Mouse (Mus musculus) G1E (cell line): ENCODE results near the gene Tcf7l1. TPM values are rescaled to one million over a fixed set of nuclear protein-coding genes. Genes with fewer than 3 reads are reported as not detected.

ENCODE experiments used
- ATAC-seq: 2 replicates; pipeline ENCODE4 v1.8.0; 2016; ENCODE audit warnings: mild to moderate bottlenecking; ENCODE audit not compliant: insufficient number of reproducible peaks, poor library complexity, low FRiP score, severe bottlenecking; ENCODE audit errors: extremely low read depth
- DNase-seq: peaks from one replicate; pipeline ENCODE4 v3.0.0; 2012; ENCODE audit warnings: low spot score
- H3K27me3 ChIP-seq: 2 replicates; pipeline ENCODE4 v1.6.1; 2012; ENCODE audit warnings: mild to moderate bottlenecking, low read length, inconsistent platforms; ENCODE audit not compliant: insufficient read depth
- H3K36me3 ChIP-seq: replicated peaks from 2 replicates; pipeline ENCODE3; 2012; ENCODE audit warnings: mild to moderate bottlenecking, inconsistent platforms
- H3K4me1 ChIP-seq: 2 replicates; pipeline ENCODE4 v1.6.1; 2012; ENCODE audit warnings: low read depth, low read length, inconsistent platforms, mixed read lengths; ENCODE audit not compliant: insufficient read depth
- H3K4me3 ChIP-seq: 2 replicates; pipeline ENCODE4 v1.5.1; 2012; ENCODE audit warnings: low read depth, mild to moderate bottlenecking, inconsistent platforms, low read length, moderate library complexity, mixed read lengths
- H3K9me3 ChIP-seq: replicated peaks from 2 replicates; pipeline ENCODE4 v1.6.1; 2012; ENCODE audit warnings: inconsistent platforms
- CTCF ChIP-seq: IDR thresholded peaks from 2 replicates; pipeline ENCODE4 v1.5.1; 2012; ENCODE audit warnings: low read depth, low read length, inconsistent platforms, mixed read lengths
- GATA1 ChIP-seq: IDR thresholded peaks from 2 replicates; pipeline ENCODE4 v1.6.1; 2012; ENCODE audit warnings: borderline replicate concordance, low read length, inconsistent platforms, mixed read lengths
- GATA2 ChIP-seq: IDR thresholded peaks from 2 replicates; pipeline ENCODE4 v1.6.1; 2012; ENCODE audit warnings: low read depth, low read length, inconsistent platforms, borderline replicate concordance
- POLR2AphosphoS5 ChIP-seq: IDR thresholded peaks from 2 replicates; pipeline ENCODE4 v1.6.1; 2012; ENCODE audit warnings: low read depth, low read length, inconsistent platforms; ENCODE audit not compliant: insufficient replicate concordance
- TAL1 ChIP-seq: conservative IDR thresholded peaks from 2 replicates; pipeline ENCODE4 v1.6.1; 2012; ENCODE audit warnings: low read depth, low read length, inconsistent platforms, mixed read lengths
- polyA plus RNA-seq: library from polyadenylated mRNA; stranded (reverse); fragments of >175 nt; gene quantifications from 2 replicates; pipeline ENCODE4 v1.2.3, GENCODE M21; 2012
- total RNA-seq, 2 experiments: library from RNA; stranded (forward) in 1 of 2; stranded (reverse) in 1 of 2; fragments of 200-1000 nt in 1 of 2; fragments of >200 nt in 1 of 2; fragmentation: Nextera tagmentation in 1 of 2; gene quantifications; 2 replicates each; pipeline ENCODE4 v1.2.3; 2014 to 2017

The Tcf7l1 gene
- total and polyA plus RNA-seq, 3 experiments, result 0.38 TPM; not detected in 2

GRCm38 (mm10) chr6:72730560-72730849 lies 58.5 kb downstream of the Tcf7l1 start:
- no peak for TF ChIP-seq TAL1
- no peak for TF ChIP-seq GATA1
- TF ChIP-seq POLR2AphosphoS5, result no peak
- no peak for TF ChIP-seq GATA2
- no peak for TF ChIP-seq CTCF
- no peak for ATAC-seq
- H3K4me1 ChIP-seq, result no peaks in the 10 kb centered on the region
- H3K9me3 ChIP-seq, result no peaks in the 10 kb centered on the region
- DNase-seq, result no peak
- peaks cover 11% of the 10 kb centered on the region; the same call in 1 of the 2 replicates for H3K27me3 ChIP-seq
- H3K36me3 ChIP-seq, result no peaks in the 10 kb centered on the region
- H3K4me3 ChIP-seq, result no peak overlapping the region

GRCm38 (mm10) chr6:72729831-72730559 lies 59.1 kb downstream of the Tcf7l1 start:
- TF ChIP-seq GATA1, result no peak
- no peak for TF ChIP-seq GATA2
- no peak for TF ChIP-seq CTCF
- no peak for TF ChIP-seq POLR2AphosphoS5
- no peak for TF ChIP-seq TAL1
- Histone ChIP-seq H3K4me3 (no peak overlapping the region), H3K9me3 (no peaks in the 10 kb centered on the region), H3K27me3 (peaks cover 11% of the 10 kb centered on the region; the same call in 1 of the 2 replicates), H3K36me3 (no peaks in the 10 kb centered on the region), H3K4me1 (no peaks in the 10 kb centered on the region)
- ATAC-seq (no peak), DNase-seq (no peak)

DNA sequence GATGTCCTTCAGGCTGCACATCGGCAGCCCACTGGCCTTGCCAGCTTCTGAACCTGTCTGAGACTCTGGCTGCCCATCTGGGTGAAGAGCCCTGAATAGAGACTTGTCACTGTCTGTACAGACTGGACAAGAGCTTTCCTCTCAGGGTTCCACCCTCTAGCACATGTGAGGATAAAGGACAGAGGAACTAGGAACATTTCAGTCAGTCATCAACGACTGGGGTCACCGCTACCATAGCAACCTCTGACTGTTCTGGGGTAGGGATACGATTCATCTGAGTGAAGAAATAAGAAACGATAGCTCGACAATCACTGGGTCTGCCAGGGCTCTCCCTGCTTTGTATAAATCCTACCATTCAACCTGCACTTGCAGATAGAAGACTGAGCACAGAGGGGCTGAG lies 61.2 kb downstream of the Tcf7l1 start:
- H3K36me3 ChIP-seq, result no peaks in the 10 kb centered on the region
- peaks cover 17% of the 10 kb centered on the region; the same call in 1 of the 2 replicates for H3K27me3 ChIP-seq
- H3K9me3 ChIP-seq, result no peaks in the 10 kb centered on the region
- no peak overlapping the region for H3K4me3 ChIP-seq
- no peak for ATAC-seq
- no peaks in the 10 kb centered on the region for H3K4me1 ChIP-seq
- no peak for DNase-seq
- no peak for TF ChIP-seq TAL1

GRCm38 (mm10) chr6:72724494-72725180 lies 64.4 kb downstream of the Tcf7l1 start:
- TF ChIP-seq POLR2AphosphoS5 (no peak), CTCF (no peak), GATA1 (no peak), GATA2 (no peak), TAL1 (no peak)
- DNase-seq (no peak), ATAC-seq (no peak)
- peaks cover 15% of the 10 kb centered on the region; the same call in 1 of the 2 replicates for H3K27me3 ChIP-seq
- no peaks in the 10 kb centered on the region for H3K36me3 ChIP-seq
- no peaks in the 10 kb centered on the region for H3K4me1 ChIP-seq
- H3K9me3 ChIP-seq, result no peaks in the 10 kb centered on the region
- no peak overlapping the region for H3K4me3 ChIP-seq

DNA sequence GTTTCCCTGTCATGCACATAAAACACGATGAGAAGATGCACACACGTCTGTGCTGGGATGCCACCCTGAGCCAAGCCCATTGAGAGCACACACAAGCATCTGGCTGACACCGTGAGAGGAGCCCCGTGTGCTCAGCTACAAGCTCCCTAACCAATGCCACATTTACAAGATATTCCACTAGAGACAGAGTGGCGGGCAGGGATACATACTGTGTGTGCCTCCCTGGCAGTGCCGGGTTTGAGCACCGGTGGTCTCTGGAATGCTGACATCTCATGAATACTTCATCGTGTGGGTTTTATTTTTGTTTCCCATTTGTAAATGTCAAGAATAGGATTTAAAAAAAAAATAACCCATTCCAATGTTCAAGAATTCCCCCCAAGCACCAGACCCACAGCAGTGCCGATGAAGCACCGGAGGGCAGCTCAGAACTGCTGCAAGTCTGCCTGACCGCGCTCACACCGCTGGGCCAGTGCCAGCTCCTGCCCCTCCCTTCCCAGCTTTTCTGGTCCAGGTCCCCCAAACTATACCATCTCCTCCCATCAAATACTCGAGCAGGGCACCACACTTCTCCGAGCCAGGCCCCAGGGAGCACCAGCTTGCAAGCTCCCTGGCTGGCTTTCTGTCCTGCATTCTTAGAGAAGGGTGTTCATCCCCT lies 65.2 kb downstream of the Tcf7l1 start:
- no peaks in the 10 kb centered on the region for H3K36me3 ChIP-seq
- no peak for DNase-seq
- no peaks in the 10 kb centered on the region for H3K4me1 ChIP-seq
- H3K27me3 ChIP-seq, result peaks cover 14% of the 10 kb centered on the region; the same call in 1 of the 2 replicates
- ATAC-seq, result no peak
- no peak overlapping the region for H3K4me3 ChIP-seq
- H3K9me3 ChIP-seq, result no peaks in the 10 kb centered on the region
- TF ChIP-seq CTCF, result no peak
- no peak for TF ChIP-seq GATA2
- TF ChIP-seq POLR2AphosphoS5, result no peak
- no peak for TF ChIP-seq GATA1
- TF ChIP-seq TAL1, result no peak

- DNase-seq, result no peak
- ATAC-seq, result no peak
- no peak overlapping the region for H3K4me3 ChIP-seq
- H3K27me3 ChIP-seq, result peaks cover 10% of the 10 kb centered on the region; the same call in 1 of the 2 replicates
- TF ChIP-seq GATA1 (no peak), GATA2 (no peak), CTCF (no peak), TAL1 (no peak), POLR2AphosphoS5 (no peak)
- H3K36me3 ChIP-seq, result no peaks in the 10 kb centered on the region
- H3K4me1 ChIP-seq, result no peaks in the 10 kb centered on the region
- H3K9me3 ChIP-seq, result no peaks in the 10 kb centered on the region
Observed at GRCm38 (mm10) chr6:72723143-72723542, 65.9 kb downstream of the Tcf7l1 start.
